Comparison of ENCODE assay signal across 26 mouse cellular contexts in the genomic region with DNA sequence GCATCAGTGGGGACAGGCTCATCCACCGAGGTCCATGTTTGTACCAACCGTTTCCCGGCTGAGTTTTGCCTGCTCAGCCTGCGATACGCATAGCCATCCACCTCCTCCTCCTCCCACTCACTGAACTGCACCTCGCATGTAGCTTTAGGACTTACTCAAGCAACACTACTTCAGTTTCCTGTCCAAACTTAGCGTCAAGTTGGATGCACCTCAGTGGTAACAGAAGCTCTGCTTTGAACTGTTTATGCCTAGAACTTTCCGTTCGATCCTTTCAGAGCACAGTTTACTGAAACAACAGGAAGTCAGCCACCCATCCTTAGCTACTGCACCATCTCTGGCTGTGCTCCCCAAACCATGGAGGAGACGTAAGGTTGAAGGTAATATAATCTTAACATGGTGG. TPM values are rescaled to one million over a fixed set of nuclear protein-coding genes. Genes with fewer than 3 reads are reported as not detected.
DNase-seq lines count a peak whose midpoint lies in the region; ATAC-seq and TF ChIP-seq lines count a peak whose summit lies in the region.
"Had no signal": no experiment of that assay in that cellular context is flagged by ENCODE, and none has a peak within 500 bp of the region (broad histone marks: within the 10 kb centered on the region; RNA-seq: fewer than 3 reads in every experiment).

No protein-coding gene starts in this region.

- DNase-seq in spleen, adult 2 months (ENCODE audit: low read depth in 1 of 2, low spot score in 2 of 2), result peak; percentile 17 to 49
- DNase-seq in spleen, adult 12 weeks (ENCODE audit: low spot score), result no peak
- DNase-seq in B cell, adult 2 months, result peak; percentile 25 to 28
- peak; percentile 75 for DNase-seq in CD4-positive helper T cell, adult 2 months (ENCODE audit: low read depth, low spot score)
- no peak for DNase-seq in midbrain, embryonic 11.5 days (ENCODE audit: low spot score, missing footprints)
- no peak for DNase-seq in adrenal gland, adult 18-20 months (ENCODE audit: low spot score in 2 of 2)
- DNase-seq: adrenal gland, postnatal 10 days; cerebellum, adult 18-20 months; cerebellum, postnatal 14 days; gastrocnemius, postnatal 25 days; heart, adult 2 months; kidney, adult 18-20 months; kidney, postnatal 10 days; liver; spleen, adult 18-20 months had no signal

- no peaks in the 10 kb centered on the region for H3K9me3 ChIP-seq in midbrain, embryonic 11.5 days (ENCODE audit: control insufficient read depth, low read length)
- H3K9me3 ChIP-seq: forebrain, embryonic 10.5 days; hindbrain, embryonic 12.5 days; limb, embryonic 10.5 days; liver, embryonic 15.5 days; megakaryocyte, embryonic 14.5 days; midbrain, embryonic 15.5 days had no signal

- peaks cover 8% of the 10 kb centered on the region for H3K4me1 ChIP-seq in spleen, adult 2 months (ENCODE audit: control insufficient read depth, insufficient read depth, insufficient read length)
- H3K4me1 ChIP-seq in midbrain, embryonic 11.5 days (ENCODE audit: control insufficient read depth, insufficient read depth, low read length), result no peaks in the 10 kb centered on the region
- H3K4me1 ChIP-seq: hindbrain, embryonic 12.5 days; midbrain, embryonic 15.5 days had no signal

- ATAC-seq in inflammation-experienced regulatory T-cells, adult 6 months, result peak; percentile 85
- ATAC-seq in midbrain, embryonic 11.5 days (ENCODE audit: low FRiP score), result no peak
- ATAC-seq: forebrain, embryonic 16.5 days; midbrain, embryonic 15.5 days had no signal

- H3K36me3 ChIP-seq in spleen, adult 2 months (ENCODE audit: control insufficient read depth, insufficient read depth, low read length), result no peaks in the 10 kb centered on the region
- H3K36me3 ChIP-seq in midbrain, embryonic 11.5 days (ENCODE audit: control insufficient read depth, insufficient read depth, low read length), result no peaks in the 10 kb centered on the region
- H3K36me3 ChIP-seq: forebrain, embryonic 10.5 days; hindbrain, embryonic 12.5 days; limb, embryonic 10.5 days; liver, embryonic 15.5 days; midbrain, embryonic 15.5 days had no signal

- TF ChIP-seq CTCF in spleen, adult 2 months (IDR thresholded peaks at IDR 0.05; ENCODE audit: extremely low read depth, insufficient read depth, insufficient read length, insufficient replicate concordance), result no peak

- no peaks in the 10 kb centered on the region for H3K27me3 ChIP-seq in spleen, adult 2 months (ENCODE audit: control insufficient read depth, insufficient read depth, low read length)
- no peaks in the 10 kb centered on the region for H3K27me3 ChIP-seq in midbrain, embryonic 11.5 days (ENCODE audit: control insufficient read depth, insufficient read depth, low read length)
- H3K27me3 ChIP-seq: hindbrain, embryonic 12.5 days; liver, embryonic 15.5 days; midbrain, embryonic 15.5 days had no signal

- H3K27ac ChIP-seq in spleen, adult 2 months (ENCODE audit: insufficient read depth, low read length), result no peak overlapping the region
- H3K27ac ChIP-seq in midbrain, embryonic 11.5 days (ENCODE audit: low read depth, low read length), result no peak overlapping the region
- H3K27ac ChIP-seq: forebrain, embryonic 10.5 days; heart, adult 2 months; hindbrain, embryonic 12.5 days; limb, embryonic 10.5 days; liver, embryonic 15.5 days; midbrain, embryonic 15.5 days had no signal

- H3K9ac ChIP-seq in midbrain, embryonic 11.5 days (ENCODE audit: low read length), result no peak overlapping the region
- H3K9ac ChIP-seq: hindbrain, embryonic 12.5 days; liver, embryonic 15.5 days; midbrain, embryonic 15.5 days had no signal

- WGBS in spleen, adult 2 months, result 26% methylated on average over 10 of the region's 10 CpGs
- WGBS in midbrain, embryonic 11.5 days, result 88% methylated on average over 10 of the region's 10 CpGs

- no peak overlapping the region for H3K4me3 ChIP-seq in spleen, adult 2 months (ENCODE audit: extremely low read depth, insufficient read depth, insufficient read length)
- no peak overlapping the region for H3K4me3 ChIP-seq in midbrain, embryonic 11.5 days (ENCODE audit: low read depth, low read length)
- H3K4me3 ChIP-seq: forebrain, embryonic 10.5 days; heart, adult 2 months; hindbrain, embryonic 12.5 days; limb, embryonic 10.5 days; liver, embryonic 15.5 days; megakaryocyte, embryonic 14.5 days; midbrain, embryonic 15.5 days had no signal

- TF ChIP-seq POLR2A in spleen, adult 2 months (IDR thresholded peaks at IDR 0.05; ENCODE audit: low read depth, low read length), result no peak

- no peak overlapping the region for H3K4me2 ChIP-seq in midbrain, embryonic 11.5 days
- H3K4me2 ChIP-seq: hindbrain, embryonic 12.5 days; liver, embryonic 15.5 days; midbrain, embryonic 15.5 days had no signal

RNA-seq across cellular contexts. Expression of gene Il2, which starts 26.5 kb away (rescaled TPM):
- 0.22 TPM in 1 of 2 replicates, not detected in the other for polyA plus RNA-seq in spleen, adult 2 months (2012; rRNA removed)
- polyA plus RNA-seq in inflammation-experienced regulatory T-cells, adult 6 months (2017; shearing (Covaris generic)), result 1 to 10 TPM; 1.5 to 3.3 (median 1.6) TPM
- polyA plus RNA-seq in midbrain, embryonic 11.5 days (2014; fragmentation: Nextera tagmentation; extraction: Ambion mirVana), result 0.39 and 0.49 TPM in 2 replicates
- not detected for total RNA-seq in adrenal gland, adult 18-20 months (2021)
- total RNA-seq: adrenal gland, postnatal 10 days; ES-E14; gastrocnemius, postnatal 25 days; heart, adult 2 months; heart, postnatal 25 days; layer of hippocampus, postnatal 10 days had no signal
- polyA plus RNA-seq: heart, adult 2 months had no signal

Comparison
In these comparisons a context has a peak if more than half of its experiments do, and no peak if none do; other contexts are left out.
1. DNase-seq: peak in spleen, adult 2 months (2 of 2), B cell, adult 2 months (2 of 2) and CD4-positive helper T cell, adult 2 months (single experiment); none in spleen, adult 12 weeks (single experiment), midbrain, embryonic 11.5 days (single experiment) and adrenal gland, adult 18-20 months (0 of 2).